Mouse (Mus musculus) E14TG2a.4 (cell line): ENCODE measurements around the gene Ccdc187.

Source experiments
- CTCF ChIP-seq: conservative IDR thresholded peaks from 2 replicates; pipeline ENCODE4 v1.5.1; 2014; ENCODE audit warnings: low read length
- NANOG ChIP-seq: IDR thresholded peaks from 2 replicates; pipeline ENCODE4 v1.6.1; 2014; ENCODE audit warnings: borderline replicate concordance, low read length, mixed read lengths
- POU5F1 ChIP-seq: IDR thresholded peaks from 2 replicates; pipeline ENCODE4 v1.6.1; 2014; ENCODE audit warnings: low read length, borderline replicate concordance

DNA sequence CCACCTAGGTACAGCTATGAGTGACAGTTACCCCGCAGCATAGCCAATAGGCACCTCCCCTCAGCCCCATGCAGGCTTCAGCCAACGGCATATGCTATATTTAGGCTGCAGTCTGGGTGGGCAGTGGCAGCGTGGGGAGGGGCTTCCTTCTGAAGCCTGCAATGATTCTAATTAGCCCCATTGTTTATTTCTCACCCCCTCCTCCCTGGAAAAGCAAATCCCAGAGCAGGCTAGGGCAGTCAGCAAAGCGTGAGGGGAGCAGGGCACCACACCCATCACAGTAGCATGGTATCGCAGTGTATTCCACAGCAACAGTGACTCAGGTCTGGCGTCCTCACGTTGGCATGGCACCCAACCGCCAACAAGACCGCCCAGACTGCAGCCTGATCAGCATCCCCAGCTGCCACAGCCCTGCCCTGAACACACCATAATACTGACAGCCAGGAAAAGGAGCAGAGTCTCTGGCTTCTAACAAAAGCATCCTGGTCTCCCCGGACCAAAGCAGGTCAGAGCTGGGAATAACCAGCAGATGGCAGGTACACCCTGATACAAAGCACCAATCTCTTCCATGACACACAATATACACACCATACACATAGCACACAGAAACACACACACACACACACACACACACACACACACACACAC lies 4.0 kb upstream of the Ccdc187 start:
- TF ChIP-seq CTCF = no peak
- TF ChIP-seq POU5F1 = no peak
- TF ChIP-seq NANOG = no peak
